Mouse (Mus musculus): ENCODE results near the gene Prdm5. TPM values are rescaled to one million over a fixed set of nuclear protein-coding genes. Genes with fewer than 3 reads are reported as not detected.

Gene Prdm5
- 1.0 and 2.3 TPM in 2 replicates for polyA plus RNA-seq (2011; ENCODE audit: insufficient read depth, insufficient read length, low replicate concordance, missing spikeins)

- 6% methylated on average over 56 of the region's 56 CpGs for WGBS
Observed at GRCm38 (mm10) chr6:65778861-65779688, at the start of gene Prdm5. Gene Prdm5 (plus strand): TSS chr6:65778988.

GRCm38 (mm10) chr6:65739442-65739841, 39.3 kb upstream of the Prdm5 start:
- WGBS, result 72% methylated on average over 8 of the region's 8 CpGs

More at GRCm38 (mm10) chr6:65778861-65779688, at the start of gene Prdm5:
- peak within 1 kb of the TSS; percentile 20 for H3K4me3 ChIP-seq (replicated peaks; ENCODE audit: control insufficient read depth, low read depth, low read length)
- no peak within 1 kb of the TSS for H3K27ac ChIP-seq (ENCODE audit: control insufficient read depth, insufficient read depth, low read depth, low read length, poor library complexity)
- TF ChIP-seq POLR2A (IDR thresholded peaks at IDR 0.05; ENCODE audit: borderline replicate concordance, control insufficient read depth, low read depth, low read length), result no peak
- no peak for TF ChIP-seq CTCF (IDR thresholded peaks at IDR 0.05; ENCODE audit: control insufficient read depth, insufficient read depth, low read length)
- H3K4me1 ChIP-seq (ENCODE audit: control insufficient read depth, insufficient read depth, low read length), result no peaks in the 10 kb centered on the region; the same call in 1 of the 2 replicates

GRCm38 (mm10) chr6:65743144-65743870, 35.5 kb upstream of the Prdm5 start:
- Histone ChIP-seq H3K4me1 (ENCODE audit: control insufficient read depth, insufficient read depth, low read length) (no peaks in the 10 kb centered on the region), H3K4me3 (replicated peaks; ENCODE audit: control insufficient read depth, low read depth, low read length) (no peak overlapping the region)
- 76% methylated on average over 1 of the region's 1 CpGs for WGBS

More at GRCm38 (mm10) chr6:65739442-65739841, 39.3 kb upstream of the Prdm5 start:
- no peaks in the 10 kb centered on the region for H3K4me1 ChIP-seq (ENCODE audit: control insufficient read depth, insufficient read depth, low read length)
- H3K27ac ChIP-seq (ENCODE audit: control insufficient read depth, insufficient read depth, low read depth, low read length, poor library complexity), result no peak overlapping the region
- no peak for TF ChIP-seq CTCF (IDR thresholded peaks at IDR 0.05; ENCODE audit: control insufficient read depth, insufficient read depth, low read length)
- no peak for TF ChIP-seq POLR2A (IDR thresholded peaks at IDR 0.05; ENCODE audit: borderline replicate concordance, control insufficient read depth, low read depth, low read length)
- H3K4me3 ChIP-seq (replicated peaks; ENCODE audit: control insufficient read depth, low read depth, low read length), result no peak overlapping the region

GRCm38 (mm10) chr6:65743871-65744202, 35.0 kb upstream of the Prdm5 start:
- Histone ChIP-seq H3K4me1 (ENCODE audit: control insufficient read depth, insufficient read depth, low read length) (no peaks in the 10 kb centered on the region), H3K27ac (ENCODE audit: control insufficient read depth, insufficient read depth, low read depth, low read length, poor library complexity) (no peak overlapping the region), H3K4me3 (replicated peaks; ENCODE audit: control insufficient read depth, low read depth, low read length) (no peak overlapping the region)
- TF ChIP-seq POLR2A (IDR thresholded peaks at IDR 0.05; ENCODE audit: borderline replicate concordance, control insufficient read depth, low read depth, low read length) (no peak), CTCF (IDR thresholded peaks at IDR 0.05; ENCODE audit: control insufficient read depth, insufficient read depth, low read length) (no peak)

More at GRCm38 (mm10) chr6:65743144-65743870, 35.5 kb upstream of the Prdm5 start:
- TF ChIP-seq CTCF (IDR thresholded peaks at IDR 0.05; ENCODE audit: control insufficient read depth, insufficient read depth, low read length) (no peak), POLR2A (IDR thresholded peaks at IDR 0.05; ENCODE audit: borderline replicate concordance, control insufficient read depth, low read depth, low read length) (no peak)
- H3K27ac ChIP-seq (ENCODE audit: control insufficient read depth, insufficient read depth, low read depth, low read length, poor library complexity), result no peak overlapping the region

GRCm38 (mm10) chr6:65758214-65758613, 20.6 kb upstream of the Prdm5 start:
- H3K27ac ChIP-seq (ENCODE audit: control insufficient read depth, insufficient read depth, low read depth, low read length, poor library complexity), result no peak overlapping the region
- H3K4me3 ChIP-seq (replicated peaks; ENCODE audit: control insufficient read depth, low read depth, low read length), result no peak overlapping the region
- no peaks in the 10 kb centered on the region for H3K4me1 ChIP-seq (ENCODE audit: control insufficient read depth, insufficient read depth, low read length)
- TF ChIP-seq POLR2A (IDR thresholded peaks at IDR 0.05; ENCODE audit: borderline replicate concordance, control insufficient read depth, low read depth, low read length) (no peak), CTCF (IDR thresholded peaks at IDR 0.05; ENCODE audit: control insufficient read depth, insufficient read depth, low read length) (no peak)
- WGBS, result 85% methylated on average over 7 of the region's 7 CpGs

- Histone ChIP-seq H3K4me3 (replicated peaks; ENCODE audit: control insufficient read depth, low read depth, low read length) (no peak overlapping the region), H3K4me1 (ENCODE audit: control insufficient read depth, insufficient read depth, low read length) (no peaks in the 10 kb centered on the region), H3K27ac (ENCODE audit: control insufficient read depth, insufficient read depth, low read depth, low read length, poor library complexity) (no peak overlapping the region)
- TF ChIP-seq POLR2A (IDR thresholded peaks at IDR 0.05; ENCODE audit: borderline replicate concordance, control insufficient read depth, low read depth, low read length) (no peak), CTCF (IDR thresholded peaks at IDR 0.05; ENCODE audit: control insufficient read depth, insufficient read depth, low read length) (no peak)
- WGBS, result 86% methylated on average over 5 of the region's 5 CpGs
Observed at GRCm38 (mm10) chr6:65759174-65759573, 19.6 kb upstream of the Prdm5 start.

- Histone ChIP-seq H3K4me3 (replicated peaks; ENCODE audit: control insufficient read depth, low read depth, low read length) (no peak overlapping the region), H3K4me1 (ENCODE audit: control insufficient read depth, insufficient read depth, low read length) (no peaks in the 10 kb centered on the region), H3K27ac (ENCODE audit: control insufficient read depth, insufficient read depth, low read depth, low read length, poor library complexity) (no peak overlapping the region)
- TF ChIP-seq CTCF (IDR thresholded peaks at IDR 0.05; ENCODE audit: control insufficient read depth, insufficient read depth, low read length), result no peak
- no peak for TF ChIP-seq POLR2A (IDR thresholded peaks at IDR 0.05; ENCODE audit: borderline replicate concordance, control insufficient read depth, low read depth, low read length)
- WGBS, result 84% methylated on average over 3 of the region's 3 CpGs
Observed at GRCm38 (mm10) chr6:65760073-65760472, 18.7 kb upstream of the Prdm5 start.

GRCm38 (mm10) chr6:65764459-65764858, 14.3 kb upstream of the Prdm5 start:
- WGBS, result 83% methylated on average over 2 of the region's 2 CpGs
- Histone ChIP-seq H3K4me1 (ENCODE audit: control insufficient read depth, insufficient read depth, low read length) (no peaks in the 10 kb centered on the region), H3K27ac (ENCODE audit: control insufficient read depth, insufficient read depth, low read depth, low read length, poor library complexity) (no peak overlapping the region), H3K4me3 (replicated peaks; ENCODE audit: control insufficient read depth, low read depth, low read length) (no peak overlapping the region)
- TF ChIP-seq CTCF (IDR thresholded peaks at IDR 0.05; ENCODE audit: control insufficient read depth, insufficient read depth, low read length) (no peak), POLR2A (IDR thresholded peaks at IDR 0.05; ENCODE audit: borderline replicate concordance, control insufficient read depth, low read depth, low read length) (no peak)

Measured in bone marrow, adult 2 months (tissue).